Mouse (Mus musculus) lung, embryonic 16.5 days (tissue): ENCODE results near the gene 3110082I17Rik. TPM values are rescaled to one million over a fixed set of nuclear protein-coding genes. Genes with fewer than 3 reads are reported as not detected.

ENCODE experiments used
- ATAC-seq: fragments of 200-750 bp; cut with Nextera tagmentation; 2 replicates; pipeline ENCODE4 v1.8.0; 2017; ENCODE audit warnings: low read depth, mild to moderate bottlenecking, moderate library complexity
- H3K27ac ChIP-seq: fragments of 300-500 bp; sonication (generic); 2 replicates; pipeline ENCODE4 v1.5.1; 2014; ENCODE audit warnings: mild to moderate bottlenecking, control low read depth, low read length
- H3K27me3 ChIP-seq: fragments of 300-500 bp; sonication (generic); 2 replicates; pipeline ENCODE4 v1.6.1; 2014; ENCODE audit warnings: low read depth, low read length, mixed read lengths; ENCODE audit not compliant: control insufficient read depth, insufficient read depth
- H3K36me3 ChIP-seq: fragments of 300-500 bp; sonication (generic); 2 replicates; pipeline ENCODE4 v1.6.1; 2014; ENCODE audit warnings: low read length; ENCODE audit not compliant: control insufficient read depth, insufficient read depth
- H3K4me1 ChIP-seq: fragments of 300-500 bp; sonication (generic); replicated peaks from 2 replicates; pipeline ENCODE4 v1.6.1; 2014; ENCODE audit warnings: low read length, mixed read lengths; ENCODE audit not compliant: control insufficient read depth, insufficient read depth
- H3K4me2 ChIP-seq: fragments of 300-500 bp; sonication (generic); 2 replicates; pipeline ENCODE4 v1.6.1; 2014; ENCODE audit warnings: low read depth, low read length, control low read depth
- H3K4me3 ChIP-seq: fragments of 300-500 bp; sonication (generic); 2 replicates; pipeline ENCODE4 v1.5.1; 2014; ENCODE audit warnings: mild to moderate bottlenecking, low read length, control low read depth
- H3K9ac ChIP-seq: fragments of 300-500 bp; sonication (generic); 2 replicates; pipeline ENCODE4 v1.6.1; 2014; ENCODE audit warnings: low read length, control low read depth
- H3K9me3 ChIP-seq: fragments of 300-500 bp; sonication (generic); 2 replicates; pipeline ENCODE4 v1.6.1; 2016; ENCODE audit warnings: low read length; ENCODE audit not compliant: control insufficient read depth
- WGBS: fragments of 180-500 bp; shearing (Covaris S2); extraction: QIAGEN DNeasy Blood & Tissue Kit; methylation state at CpG from one replicate; pipeline ENCODE4 v1.1.7; 2014; 5-methylcytosine and 5-hydroxymethylcytosine counted together
- polyA plus RNA-seq: library from polyadenylated mRNA; unstranded; fragments of >200 nt; fragmentation: Nextera tagmentation; extraction: Ambion mirVana; gene quantifications from 2 replicates; pipeline ENCODE4 v1.2.1, GENCODE M21; 2015

Gene 3110082I17Rik
- polyA plus RNA-seq, 1 experiment from 2014 or later = 38.6 TPM

- Histone ChIP-seq H3K9ac (peak overlapping the region; percentile 40), H3K9me3 (no peaks in the 10 kb centered on the region), H3K4me1 (peaks cover 60% of the 10 kb centered on the region), H3K4me3 (no peak overlapping the region), H3K27ac (peak overlapping the region; percentile 78), H3K4me2 (peak overlapping the region; percentile 89; the same call in 1 of the 2 replicates), H3K36me3 (no peaks in the 10 kb centered on the region), H3K27me3 (no peaks in the 10 kb centered on the region)
- WGBS = 66% methylated on average over 18 of the region's 18 CpGs
- ATAC-seq = no peak
Observed at GRCm38 (mm10) chr5:139381586-139382513, 78.5 kb downstream of the 3110082I17Rik start.

- H3K4me2 ChIP-seq = peak overlapping the region; percentile 89
- no peaks in the 10 kb centered on the region for H3K27me3 ChIP-seq
- no peaks in the 10 kb centered on the region for H3K36me3 ChIP-seq
- H3K27ac ChIP-seq = peak overlapping the region; percentile 99
- H3K4me3 ChIP-seq = peak overlapping the region; percentile 69
- peak overlapping the region; percentile 81 for H3K9ac ChIP-seq
- no peaks in the 10 kb centered on the region for H3K9me3 ChIP-seq
- H3K4me1 ChIP-seq = peaks cover 62% of the 10 kb centered on the region
- under 1% methylated on average over 61 of the region's 73 CpGs for WGBS
- ATAC-seq = peak; percentile 82
Observed at GRCm38 (mm10) chr5:139380385-139381248, 79.7 kb downstream of the 3110082I17Rik start.

GRCm38 (mm10) chr5:139379771-139380384 lies 80.4 kb downstream of the 3110082I17Rik start:
- Histone ChIP-seq H3K9ac (peak overlapping the region; percentile 64), H3K4me3 (peak overlapping the region; percentile 69), H3K9me3 (no peaks in the 10 kb centered on the region), H3K4me2 (peak overlapping the region; percentile 89), H3K4me1 (peaks cover 62% of the 10 kb centered on the region), H3K27me3 (no peaks in the 10 kb centered on the region), H3K27ac (peak overlapping the region; percentile 99), H3K36me3 (no peaks in the 10 kb centered on the region)
- no peak for ATAC-seq
- WGBS = 15% methylated on average over 8 of the region's 8 CpGs

GRCm38 (mm10) chr5:139378986-139379629 lies 81.2 kb downstream of the 3110082I17Rik start:
- Histone ChIP-seq H3K4me2 (peak overlapping the region; percentile 89), H3K4me3 (peak overlapping the region; percentile 14; the same call in 1 of the 2 replicates), H3K4me1 (peaks cover 61% of the 10 kb centered on the region), H3K9ac (peak overlapping the region; percentile 64), H3K36me3 (no peaks in the 10 kb centered on the region), H3K9me3 (no peaks in the 10 kb centered on the region), H3K27ac (peak overlapping the region; percentile 99), H3K27me3 (no peaks in the 10 kb centered on the region)
- WGBS = 9% methylated on average over 21 of the region's 21 CpGs
- ATAC-seq = peak; percentile 72

GRCm38 (mm10) chr5:139378271-139378556 lies 82.1 kb downstream of the 3110082I17Rik start:
- ATAC-seq = no peak
- Histone ChIP-seq H3K4me2 (no peak overlapping the region), H3K4me3 (no peak overlapping the region), H3K4me1 (peaks cover 61% of the 10 kb centered on the region), H3K27ac (peak overlapping the region; percentile 99), H3K9me3 (no peaks in the 10 kb centered on the region), H3K27me3 (no peaks in the 10 kb centered on the region), H3K9ac (0 out of 2 replicates have a peak overlapping the region, but pooled peaks have one; percentile 48), H3K36me3 (no peaks in the 10 kb centered on the region)
- 67% methylated on average over 7 of the region's 7 CpGs for WGBS

GRCm38 (mm10) chr5:139377468-139378270 lies 82.7 kb downstream of the 3110082I17Rik start, which contains the start of gene Gpr146:
Gpr146 (plus strand) TSS chr5:139377697.
- Histone ChIP-seq H3K4me2 (peak within 1 kb of the TSS; percentile 89), H3K27me3 (no peaks in the 10 kb centered on the region), H3K4me3 (no peak within 1 kb of the TSS; the same call in 1 of the 2 replicates), H3K4me1 (peaks cover 59% of the 10 kb centered on the region), H3K36me3 (no peaks in the 10 kb centered on the region), H3K9me3 (no peaks in the 10 kb centered on the region), H3K27ac (peak within 1 kb of the TSS; percentile 99), H3K9ac (peak within 1 kb of the TSS; percentile 64)
- peak; percentile 39 for ATAC-seq
- 21% methylated on average over 18 of the region's 18 CpGs for WGBS

- no peak for ATAC-seq
- Histone ChIP-seq H3K27me3 (no peaks in the 10 kb centered on the region), H3K9me3 (no peaks in the 10 kb centered on the region), H3K4me3 (no peak overlapping the region), H3K36me3 (no peaks in the 10 kb centered on the region), H3K27ac (no peak overlapping the region), H3K4me1 (peaks cover 52% of the 10 kb centered on the region), H3K9ac (no peak overlapping the region), H3K4me2 (no peak overlapping the region)
- WGBS = 81% methylated on average over 2 of the region's 2 CpGs
Observed at GRCm38 (mm10) chr5:139374841-139375240, 85.5 kb downstream of the 3110082I17Rik start.

GRCm38 (mm10) chr5:139373889-139374444 lies 86.4 kb downstream of the 3110082I17Rik start:
- Histone ChIP-seq H3K36me3 (no peaks in the 10 kb centered on the region), H3K27ac (no peak overlapping the region), H3K9ac (no peak overlapping the region), H3K4me2 (no peak overlapping the region), H3K4me3 (no peak overlapping the region), H3K27me3 (no peaks in the 10 kb centered on the region), H3K9me3 (no peaks in the 10 kb centered on the region), H3K4me1 (peaks cover 43% of the 10 kb centered on the region)
- 66% methylated on average over 6 of the region's 6 CpGs for WGBS
- ATAC-seq = no peak
